Mouse (Mus musculus) hindbrain, embryonic 10.5 days (tissue): ENCODE results near the gene Gm11273. TPM values are rescaled to one million over a fixed set of nuclear protein-coding genes. Genes with fewer than 3 reads are reported as not detected.
"Not testable (repeated sequence)": the region's sequence is repeated elsewhere in the genome, so short reads cannot be mapped to it uniquely, and the experiment has no call there.

Experiments used
- DNase-seq: peaks from one replicate; pipeline ENCODE4 v3.0.0-alpha.2; 2017; ENCODE audit warnings: low spot score
- H3K27ac ChIP-seq: fragments of 300-500 bp; sonication (generic); 2 replicates; pipeline ENCODE4 v1.5.1; 2016; ENCODE audit warnings: mild to moderate bottlenecking, moderate library complexity
- H3K27me3 ChIP-seq: fragments of 300-500 bp; sonication (generic); 2 replicates; pipeline ENCODE4 v1.6.1; 2016; ENCODE audit warnings: mild to moderate bottlenecking; ENCODE audit not compliant: poor library complexity, insufficient read depth, severe bottlenecking
- H3K36me3 ChIP-seq: fragments of 300-500 bp; sonication (generic); 2 replicates; pipeline ENCODE4 v1.6.1; 2016; ENCODE audit warnings: mild to moderate bottlenecking, moderate library complexity
- H3K4me1 ChIP-seq: fragments of 300-500 bp; sonication (generic); replicated peaks from 2 replicates; pipeline ENCODE4 v1.6.1; 2016; ENCODE audit warnings: mild to moderate bottlenecking
- H3K4me3 ChIP-seq: fragments of 300-500 bp; sonication (generic); 2 replicates; pipeline ENCODE4 v1.5.1; 2016; ENCODE audit warnings: mild to moderate bottlenecking, moderate library complexity
- H3K9me3 ChIP-seq: fragments of 300-500 bp; sonication (generic); 2 replicates; pipeline ENCODE4 v1.6.1; 2016; ENCODE audit warnings: mild to moderate bottlenecking, moderate library complexity
- WGBS: fragments of 180-500 bp; shearing (Covaris S2); methylation state at CpG from one replicate; pipeline ENCODE4 v1.1.7; 2016; 5-methylcytosine and 5-hydroxymethylcytosine counted together
- polyA plus RNA-seq: library from polyadenylated mRNA; unstranded; fragments of >200 nt; fragmentation: Nextera tagmentation; extraction: Ambion mirVana; gene quantifications from 2 replicates; pipeline ENCODE4 v1.2.1, GENCODE M21; 2016

The Gm11273 gene
- polyA plus RNA-seq, result 5.3 and 6.4 TPM in 2 replicates

- not testable (repeated sequence) for H3K36me3 ChIP-seq, H3K9me3 ChIP-seq, H3K27me3 ChIP-seq, DNase-seq, H3K4me1 ChIP-seq, H3K27ac ChIP-seq, H3K4me3 ChIP-seq
- 94% methylated on average over 17 of the region's 17 CpGs for WGBS
Measured at GRCm38 (mm10) chr13:21501182-21501581, at the start of gene Gm11273. Gene Gm11273 (minus strand): TSS chr13:21501418.

GRCm38 (mm10) chr13:21550416-21551110 is 49.3 kb upstream of the Gm11273 start:
- no peaks in the 10 kb centered on the region for H3K9me3 ChIP-seq
- DNase-seq, result no peak
- no peaks in the 10 kb centered on the region for H3K4me1 ChIP-seq
- 68% methylated on average over 3 of the region's 3 CpGs for WGBS
- no peaks in the 10 kb centered on the region for H3K36me3 ChIP-seq
- no peak overlapping the region for H3K4me3 ChIP-seq
- no peak overlapping the region for H3K27ac ChIP-seq
- no peaks in the 10 kb centered on the region for H3K27me3 ChIP-seq

GRCm38 (mm10) chr13:21549487-21549886 is 48.3 kb upstream of the Gm11273 start:
- WGBS, result 90% methylated on average over 3 of the region's 3 CpGs
- DNase-seq, result no peak
- H3K27ac ChIP-seq, result no peak overlapping the region
- no peaks in the 10 kb centered on the region for H3K36me3 ChIP-seq
- H3K27me3 ChIP-seq, result no peaks in the 10 kb centered on the region
- no peak overlapping the region for H3K4me3 ChIP-seq
- no peaks in the 10 kb centered on the region for H3K9me3 ChIP-seq
- no peaks in the 10 kb centered on the region for H3K4me1 ChIP-seq

- no peak within 1 kb of the TSS for H3K4me3 ChIP-seq
- H3K4me1 ChIP-seq, result no peaks in the 10 kb centered on the region
- H3K36me3 ChIP-seq, result no peaks in the 10 kb centered on the region
- DNase-seq, result no peak
- H3K27ac ChIP-seq, result no peak within 1 kb of the TSS
- no peaks in the 10 kb centered on the region for H3K27me3 ChIP-seq
- 73% methylated on average over 1 of the region's 1 CpGs for WGBS
- no peaks in the 10 kb centered on the region for H3K9me3 ChIP-seq
Measured at GRCm38 (mm10) chr13:21542708-21543107, 41.5 kb upstream of the Gm11273 start, which contains the start of gene Olfr1366. Gene Olfr1366 (minus strand): TSS chr13:21542808.

GRCm38 (mm10) chr13:21530781-21531201 is 29.6 kb upstream of the Gm11273 start, which contains the start of gene Zkscan8:
Gene Zkscan8 (minus strand): TSS chr13:21531120.
- H3K4me3 ChIP-seq, result peak within 1 kb of the TSS; percentile 88
- peaks cover 12% of the 10 kb centered on the region for H3K36me3 ChIP-seq
- no peaks in the 10 kb centered on the region for H3K27me3 ChIP-seq
- peak within 1 kb of the TSS; percentile 100 for H3K27ac ChIP-seq
- WGBS, result under 1% methylated on average over 39 of the region's 39 CpGs
- no peaks in the 10 kb centered on the region for H3K9me3 ChIP-seq
- peak; percentile 92 for DNase-seq
- H3K4me1 ChIP-seq, result peaks cover 9% of the 10 kb centered on the region

- Histone ChIP-seq H3K27ac (no peak overlapping the region; the same call in 1 of the 2 replicates), H3K9me3 (no peaks in the 10 kb centered on the region), H3K4me3 (peak overlapping the region; percentile 88), H3K36me3 (peaks cover 18% of the 10 kb centered on the region), H3K27me3 (no peaks in the 10 kb centered on the region), H3K4me1 (peaks cover 9% of the 10 kb centered on the region)
- 58% methylated on average over 7 of the region's 7 CpGs for WGBS
- no peak for DNase-seq
Measured at GRCm38 (mm10) chr13:21530136-21530535, 28.9 kb upstream of the Gm11273 start.

- Histone ChIP-seq H3K36me3 (no peaks in the 10 kb centered on the region), H3K27me3 (no peaks in the 10 kb centered on the region), H3K4me3 (peak overlapping the region; percentile 72), H3K27ac (peak overlapping the region; percentile 93), H3K9me3 (no peaks in the 10 kb centered on the region), H3K4me1 (peaks cover 4% of the 10 kb centered on the region; the same call in 1 of the 2 replicates)
- under 1% methylated on average over 21 of the region's 21 CpGs for WGBS
- peak; percentile 87 for DNase-seq
Measured at GRCm38 (mm10) chr13:21506221-21506649, 5.0 kb upstream of the Gm11273 start.

GRCm38 (mm10) chr13:21502296-21502695 is 1.1 kb upstream of the Gm11273 start:
- Histone ChIP-seq H3K36me3 (no peaks in the 10 kb centered on the region), H3K27me3 (no peaks in the 10 kb centered on the region), H3K9me3 (no peaks in the 10 kb centered on the region), H3K4me3 (no peak overlapping the region), H3K27ac (no peak overlapping the region), H3K4me1 (peaks cover 4% of the 10 kb centered on the region; the same call in 1 of the 2 replicates)
- WGBS, result 85% methylated on average over 5 of the region's 5 CpGs
- DNase-seq, result no peak

GRCm38 (mm10) chr13:21495080-21495479 is 6.1 kb downstream of the Gm11273 start, which contains the start of gene AK157302:
Gene AK157302 (plus strand): TSS chr13:21495223.
- H3K9me3 ChIP-seq, result no peaks in the 10 kb centered on the region
- H3K4me3 ChIP-seq, result no peak within 1 kb of the TSS
- H3K36me3 ChIP-seq, result no peaks in the 10 kb centered on the region
- no peaks in the 10 kb centered on the region for H3K27me3 ChIP-seq
- no peak for DNase-seq
- no peak within 1 kb of the TSS for H3K27ac ChIP-seq
- 93% methylated on average over 21 of the region's 21 CpGs for WGBS
- no peaks in the 10 kb centered on the region for H3K4me1 ChIP-seq

GRCm38 (mm10) chr13:21492847-21493246 is 8.4 kb downstream of the Gm11273 start:
- H3K4me3 ChIP-seq, result no peak overlapping the region
- no peak overlapping the region for H3K27ac ChIP-seq
- WGBS, result 94% methylated on average over 5 of the region's 5 CpGs
- no peaks in the 10 kb centered on the region for H3K4me1 ChIP-seq
- no peaks in the 10 kb centered on the region for H3K27me3 ChIP-seq
- no peaks in the 10 kb centered on the region for H3K36me3 ChIP-seq
- DNase-seq, result no peak
- H3K9me3 ChIP-seq, result no peaks in the 10 kb centered on the region

- WGBS, result 91% methylated on average over 1 of the region's 1 CpGs
- Histone ChIP-seq H3K36me3 (peaks cover 19% of the 10 kb centered on the region), H3K4me1 (no peaks in the 10 kb centered on the region), H3K4me3 (no peak overlapping the region), H3K27me3 (no peaks in the 10 kb centered on the region), H3K9me3 (peaks cover 6% of the 10 kb centered on the region; the same call in 1 of the 2 replicates), H3K27ac (no peak overlapping the region)
- DNase-seq, result no peak
Measured at GRCm38 (mm10) chr13:21486881-21487280, 14.3 kb downstream of the Gm11273 start.

- not testable (repeated sequence) for H3K36me3 ChIP-seq, H3K9me3 ChIP-seq, H3K27me3 ChIP-seq
- Histone ChIP-seq H3K27ac (peak within 1 kb of the TSS; percentile 86), H3K4me1 (peaks cover 16% of the 10 kb centered on the region), H3K4me3 (peak within 1 kb of the TSS; percentile 67)
- peak; percentile 81 for DNase-seq
- WGBS, result 3% methylated on average over 31 of the region's 31 CpGs
Measured at GRCm38 (mm10) chr13:21478759-21479670, 22.2 kb downstream of the Gm11273 start, which contains the start of the genes Zkscan4 and Gm10065. Gene Zkscan4 (plus strand): TSS chr13:21478907. Gene Gm10065 (minus strand): TSS chr13:21479441.
